Mouse (Mus musculus): Measurements from ENCODE around the gene Sugct.

DNA sequence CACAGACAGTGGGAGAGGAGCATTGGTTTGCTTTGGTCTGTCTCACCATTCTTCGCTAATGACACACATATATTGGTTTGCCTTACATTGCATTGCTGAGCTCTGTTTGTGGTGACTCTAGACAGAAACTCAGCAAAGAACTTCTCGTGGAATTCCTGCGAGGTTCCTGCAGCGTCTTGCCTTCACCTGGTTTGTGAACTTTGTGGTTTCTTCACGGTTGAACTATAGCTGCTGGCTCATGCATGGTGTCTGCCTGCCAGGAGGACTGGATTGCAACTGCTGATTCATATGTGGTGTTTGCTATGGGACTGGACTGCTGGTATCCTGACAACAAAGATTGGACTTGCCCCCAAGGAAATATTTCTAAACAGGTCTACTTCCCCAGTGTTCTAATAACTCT is 91.6 kb downstream of the Sugct start:
- TF ChIP-seq CTCF (IDR thresholded peaks at IDR 0.05) (no peak), POLR2A (IDR thresholded peaks at IDR 0.05; ENCODE audit: insufficient read depth, low read depth, low read length) (no peak), EP300 (IDR thresholded peaks at IDR 0.05; ENCODE audit: insufficient read depth, low read depth, low read length) (no peak)
